Mouse (Mus musculus) C2C12 (cell line): ENCODE measurements around the gene Sept9.

Experiments used
- CEBPB ChIP-seq: IDR thresholded peaks from one replicate; pipeline ENCODE4 v1.6.1; 2011; ENCODE audit warnings: low read depth, mild to moderate bottlenecking, control low read depth, moderate library complexity
- CTCF ChIP-seq: IDR thresholded peaks from one replicate; pipeline ENCODE4 v1.5.1; 2011; ENCODE audit not compliant: control insufficient read depth, insufficient read depth, insufficient read length
- FOSL1 ChIP-seq: IDR thresholded peaks from one replicate; pipeline ENCODE4 v1.8.0; 2011; ENCODE audit warnings: mild to moderate bottlenecking, low read length; ENCODE audit not compliant: poor library complexity, insufficient read depth, severe bottlenecking
- MAX ChIP-seq: IDR thresholded peaks from one replicate; pipeline ENCODE4 v1.6.1; 2011; ENCODE audit warnings: mild to moderate bottlenecking, control low read depth
- MYOD1 ChIP-seq: IDR thresholded peaks from one replicate; pipeline ENCODE4 v1.6.1; 2011; ENCODE audit warnings: low read depth; ENCODE audit not compliant: control insufficient read depth, insufficient read length
- MYOG ChIP-seq: IDR thresholded peaks from one replicate; pipeline ENCODE4 v1.6.1; 2011; ENCODE audit not compliant: control insufficient read depth, insufficient read length; ENCODE audit errors: extremely low read depth
- USF1 ChIP-seq: IDR thresholded peaks from one replicate; pipeline ENCODE4 v1.6.1; 2011; ENCODE audit warnings: low read depth, mild to moderate bottlenecking, control low read depth, moderate library complexity

DNA sequence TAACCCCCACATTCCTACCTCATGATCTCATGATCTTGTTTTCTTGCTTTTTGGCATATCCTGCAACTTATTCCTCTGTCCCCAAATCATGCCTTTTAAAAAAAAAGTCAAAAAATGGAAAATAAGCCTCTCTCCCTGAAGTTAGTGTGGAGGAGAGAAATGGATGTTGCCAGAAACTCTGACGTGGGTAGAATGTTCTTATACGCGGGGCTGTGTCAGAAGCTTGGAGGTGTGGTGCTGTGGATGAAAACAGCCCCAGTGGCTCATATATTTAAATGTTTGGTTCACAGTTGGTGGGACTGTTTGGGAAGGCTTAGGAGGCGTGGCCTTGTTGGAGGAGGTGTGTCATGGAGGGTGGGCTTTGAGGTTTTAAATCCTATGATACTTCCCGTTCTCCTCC lies 169.9 kb downstream of the Sept9 start:
- no peak for TF ChIP-seq CTCF
- TF ChIP-seq CEBPB = no peak
- TF ChIP-seq MAX = no peak
- TF ChIP-seq MYOG = no peak
- no peak for TF ChIP-seq FOSL1
- no peak for TF ChIP-seq USF1
- TF ChIP-seq MYOD1 = no peak
